Mouse (Mus musculus) MEL (cell line): ENCODE measurements around the gene Klhdc3.

Experiments
- CTCF ChIP-seq, 3 experiments: IDR thresholded peaks in 2 of 3; conservative IDR thresholded peaks in 1 of 3; 2 replicates each; pipeline ENCODE4 v1.5.1; 2011 to 2012; ENCODE audit warnings: low read length in 3 of 3, low read depth in 2 of 3, mild to moderate bottlenecking in 2 of 3, improper control_type of control experiment in 1 of 3, inconsistent platforms in 1 of 3, mixed read lengths in 1 of 3, moderate library complexity in 1 of 3; ENCODE audit not compliant: control insufficient read depth in 1 of 3, insufficient read depth in 1 of 3, poor library complexity in 1 of 3, severe bottlenecking in 1 of 3
- ETS1 ChIP-seq: IDR thresholded peaks from 2 replicates; pipeline ENCODE4 v1.6.1; 2012; ENCODE audit warnings: low read depth, mild to moderate bottlenecking, inconsistent platforms, low read length, improper control_type of control experiment, moderate library complexity
- GATA1 ChIP-seq: IDR thresholded peaks from 2 replicates; pipeline ENCODE4 v1.6.1; 2011; ENCODE audit warnings: low read depth, low read length, improper control_type of control experiment
- MAX ChIP-seq: IDR thresholded peaks from 2 replicates; pipeline ENCODE4 v1.6.1; 2011; ENCODE audit warnings: low read length, improper control_type of control experiment
- NELFE ChIP-seq: IDR thresholded peaks from 2 replicates; pipeline ENCODE4 v1.6.1; 2011; ENCODE audit warnings: low read depth, low read length, improper control_type of control experiment
- POLR2A ChIP-seq, 2 experiments: IDR thresholded peaks; 2 replicates each; pipeline ENCODE4 v1.6.1; 2011 to 2012; ENCODE audit warnings: low read length in 2 of 2, mild to moderate bottlenecking in 2 of 2, control low read depth in 1 of 2, improper control_type of control experiment in 1 of 2, low read depth in 1 of 2, moderate library complexity in 1 of 2; ENCODE audit not compliant: control insufficient read depth in 1 of 2, insufficient read depth in 1 of 2, poor library complexity in 1 of 2
- USF1 ChIP-seq: IDR thresholded peaks from 2 replicates; pipeline ENCODE4 v1.6.1; 2014; ENCODE audit warnings: low read depth, mild to moderate bottlenecking, inconsistent platforms, low read length, improper control_type of control experiment, moderate library complexity
- USF2 ChIP-seq, 2 experiments: IDR thresholded peaks; 2 replicates each; pipeline ENCODE4 v1.6.1; 2011 to 2012; ENCODE audit warnings: improper control_type of control experiment in 2 of 2, low read length in 2 of 2, borderline replicate concordance in 1 of 2, inconsistent platforms in 1 of 2, low read depth in 1 of 2, mild to moderate bottlenecking in 1 of 2; ENCODE audit not compliant: insufficient read depth in 1 of 2

GRCm38 (mm10) chr17:46714756-46715481 lies 34.2 kb upstream of the Klhdc3 start:
- TF ChIP-seq CTCF (IDR thresholded peaks at IDR 0.05 in 2 of 3, conservative IDR thresholded peaks at IDR 0.05 in 1 of 3; ENCODE audit: control insufficient read depth in 1 of 3, insufficient read depth in 1 of 3, low read depth in 2 of 3, low read length in 3 of 3, poor library complexity in 1 of 3, severe bottlenecking in 1 of 3) (peak in 1 of 3 experiments; percentile 24; a peak in 2 of 6 replicates), ETS1 (no peak), POLR2A (IDR thresholded peaks at IDR 0.05; ENCODE audit: control insufficient read depth in 1 of 2, insufficient read depth in 1 of 2, low read depth in 1 of 2, low read length in 2 of 2, poor library complexity in 1 of 2) (no peak), GATA1 (no peak), USF2 (IDR thresholded peaks at IDR 0.05; ENCODE audit: borderline replicate concordance in 1 of 2, insufficient read depth in 1 of 2, low read depth in 1 of 2, low read length in 2 of 2) (no peak), MAX (no peak), NELFE (no peak), USF1 (no peak)
